Mouse (Mus musculus) layer of hippocampus, postnatal 14 days (tissue): ENCODE results near the gene Fam89b. TPM values are rescaled to one million over a fixed set of nuclear protein-coding genes. Genes with fewer than 3 reads are reported as not detected.
A peak's percentile ranks its signal among the peaks of the same experiment; 100 is the strongest.

ENCODE experiments used
- DNase-seq, 2 experiments: peaks; one replicate each; pipeline ENCODE4 v3.0.0; 2021 to 2022; ENCODE audit warnings: low spot score in 2 of 2, mixed read lengths in 1 of 2
- long read RNA-seq, 2 experiments: library from polyadenylated mRNA; stranded (forward); transcript quantifications; one replicate each; pipeline ENCODE4 v2.0.0; 2021
- total RNA-seq, 2 experiments: library from RNA; stranded (reverse); gene quantifications; 2 replicates each; pipeline ENCODE4 v1.2.3; 2021

Fam89b gene
- 10 to 100 TPM; 32.1 to 41.1 TPM for total RNA-seq
- long read RNA-seq, experiment 1, transcript Fam89b-201 (2 exons, 1,197 nt): major isoform, 23 of 28 reads
- long read RNA-seq, experiment 1, partial matches to known transcripts: 0 of 28 reads
- long read RNA-seq, experiment 1, other reads (novel, unspliced or antisense): 0 of 28 reads
- long read RNA-seq, experiment 2, transcript Fam89b-203 (2 exons, 1,160 nt): minor isoform, 6 of 48 reads
- long read RNA-seq, experiment 2, transcript Fam89b-201 (2 exons, 1,197 nt): major isoform, 35 of 48 reads
- long read RNA-seq, experiment 2, transcript Fam89b-202 (2 exons, 1,189 nt): minor isoform, 6 of 48 reads
- long read RNA-seq, experiment 2, partial matches to known transcripts: 0 of 48 reads
- long read RNA-seq, experiment 2, other reads (novel, unspliced or antisense): 1 of 48 reads

GRCm38 (mm10) chr19:5729444-5729815 is at the start of gene Fam89b:
TSS of gene Fam89b (minus strand) at chr19:5729653.
- DNase-seq: peak; percentile 79 to 89

- DNase-seq: no peak
These were observed 48.9 kb upstream of the Fam89b start for GRCm38 (mm10) chr19:5778312-5778711.

GRCm38 (mm10) chr19:5777387-5778032 is 48.1 kb upstream of the Fam89b start:
- no peak for DNase-seq

DNA sequence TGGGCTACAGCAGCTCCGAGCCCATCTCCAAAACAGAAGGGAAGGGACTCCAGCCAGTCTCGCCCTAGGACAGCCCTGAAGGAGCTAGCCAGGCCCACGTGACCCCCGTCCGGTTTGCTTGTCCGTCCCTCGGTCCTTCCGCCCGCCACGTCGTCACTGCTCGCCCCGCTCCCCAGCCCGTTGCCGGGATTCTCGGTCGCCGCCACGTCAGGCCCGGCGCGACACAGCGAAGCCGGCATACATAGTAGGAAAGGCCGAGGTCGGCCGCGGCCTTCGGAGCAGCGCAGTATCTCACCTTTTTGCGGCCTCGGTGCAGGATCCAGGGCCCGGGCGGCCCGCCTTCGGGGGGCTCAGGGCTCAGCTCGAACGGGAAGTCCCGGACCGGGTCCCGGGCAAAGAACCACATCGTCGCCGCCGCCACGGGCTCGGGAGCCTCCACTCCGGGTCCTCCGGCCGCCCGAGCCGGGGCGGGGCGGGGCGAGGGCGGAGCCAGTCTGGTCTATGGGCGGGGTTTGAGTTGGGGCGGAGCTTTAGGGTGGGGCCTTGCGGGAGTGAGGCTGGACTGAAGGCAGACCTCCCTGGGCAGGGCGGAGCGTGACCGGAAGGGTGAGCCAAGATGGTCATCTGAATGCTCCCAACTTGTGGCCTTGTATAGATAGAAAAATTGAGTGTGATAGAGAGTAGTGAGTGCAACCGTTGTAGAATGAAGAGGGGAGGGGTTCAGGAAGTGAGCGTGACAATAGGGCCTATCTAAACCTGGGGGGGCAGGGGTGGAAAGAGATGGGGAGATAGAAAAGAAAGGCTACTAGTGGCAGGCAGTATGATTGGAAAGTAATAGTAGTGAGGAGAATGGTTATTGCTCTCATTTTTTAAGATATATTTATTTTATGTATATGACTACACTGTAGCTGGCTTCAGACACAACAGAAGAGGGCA is 41.7 kb upstream of the Fam89b start, which contains the start of gene Scyl1:
TSS of gene Scyl1 (minus strand) at position 495 of the 936 bp plus-strand sequence.
- DNase-seq: peak; percentile 92 to 93

GRCm38 (mm10) chr19:5770311-5770710 is 40.9 kb upstream of the Fam89b start:
- DNase-seq: no peak

DNA sequence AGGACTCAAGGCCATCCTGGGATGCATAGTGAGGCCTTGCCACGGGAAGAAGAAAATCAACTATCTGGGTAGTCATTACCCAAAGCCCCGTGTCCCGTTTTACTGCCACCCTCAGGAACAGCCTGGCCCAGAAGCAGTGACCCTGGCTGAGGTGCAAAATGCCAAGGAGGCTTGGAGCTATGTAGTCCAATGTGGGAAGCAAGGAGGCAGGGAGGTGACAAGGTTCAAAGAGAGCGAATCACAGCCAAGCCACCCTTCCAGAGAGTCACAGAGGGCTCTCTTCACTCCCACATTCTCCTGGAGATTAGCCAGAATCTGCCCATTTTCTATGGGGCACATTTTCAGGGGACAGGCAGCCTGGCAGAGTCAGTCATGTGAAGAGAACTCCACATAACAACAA is 37.8 kb upstream of the Fam89b start:
- no peak for DNase-seq

DNA sequence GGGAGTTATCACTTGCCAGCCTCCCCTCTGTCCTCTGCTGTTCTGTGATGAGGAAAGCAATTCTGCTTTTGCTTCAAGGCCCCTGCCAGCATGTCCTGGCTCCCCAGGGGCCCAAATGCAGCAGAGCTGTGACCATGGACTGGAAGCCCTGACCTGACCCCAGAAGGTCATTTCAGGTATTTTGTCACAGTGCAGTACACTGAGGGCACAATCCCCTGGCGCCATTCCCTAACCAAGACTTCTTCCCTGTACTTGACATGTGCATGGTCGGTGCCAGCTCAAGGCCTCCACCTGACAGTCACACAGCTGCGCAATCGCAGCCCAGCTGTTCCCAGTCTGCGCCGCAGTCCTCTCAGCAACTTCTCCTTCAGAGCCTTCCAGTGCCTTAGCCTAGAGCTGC is 33.7 kb upstream of the Fam89b start:
- DNase-seq: no peak

- no peak for DNase-seq
These were observed 29.5 kb upstream of the Fam89b start for GRCm38 (mm10) chr19:5758878-5759403.

GRCm38 (mm10) chr19:5756991-5757636 is 27.7 kb upstream of the Fam89b start:
- no peak for DNase-seq

DNA sequence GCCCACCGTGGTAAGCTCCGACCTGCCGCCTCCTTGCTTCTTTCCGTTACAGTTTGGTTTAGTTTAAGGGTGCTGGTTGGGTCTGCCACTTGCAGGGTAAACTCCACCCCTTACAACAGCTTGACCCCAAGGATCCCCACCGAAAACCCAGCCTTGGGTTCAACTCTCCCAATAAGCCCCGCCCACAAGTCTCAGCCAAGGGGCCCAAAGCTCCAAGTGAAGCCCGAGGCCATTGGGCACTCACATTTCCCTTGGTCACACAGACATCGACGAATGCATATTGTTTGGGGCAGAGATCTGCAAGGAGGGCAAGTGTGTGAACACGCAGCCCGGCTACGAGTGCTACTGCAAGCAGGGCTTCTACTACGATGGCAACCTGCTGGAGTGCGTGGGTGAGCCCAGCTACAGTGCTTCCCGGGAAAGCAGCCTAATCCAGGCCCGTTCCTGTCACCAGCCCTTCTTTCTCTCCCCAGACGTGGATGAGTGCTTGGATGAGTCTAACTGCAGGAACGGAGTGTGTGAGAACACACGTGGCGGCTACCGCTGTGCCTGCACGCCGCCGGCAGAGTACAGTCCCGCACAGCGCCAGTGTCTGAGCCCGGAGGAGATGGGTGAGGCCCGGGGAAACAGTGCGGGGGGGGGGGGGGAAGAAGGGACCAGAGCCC is 27.0 kb upstream of the Fam89b start:
- DNase-seq: peak; percentile 62 to 82

- DNase-seq: no peak
These were observed 22.3 kb upstream of the Fam89b start for GRCm38 (mm10) chr19:5751742-5752141.

GRCm38 (mm10) chr19:5750951-5751350 is 21.5 kb upstream of the Fam89b start:
- DNase-seq: no peak

- DNase-seq: no peak
These were observed 20.0 kb upstream of the Fam89b start for GRCm38 (mm10) chr19:5749476-5749875.

DNA sequence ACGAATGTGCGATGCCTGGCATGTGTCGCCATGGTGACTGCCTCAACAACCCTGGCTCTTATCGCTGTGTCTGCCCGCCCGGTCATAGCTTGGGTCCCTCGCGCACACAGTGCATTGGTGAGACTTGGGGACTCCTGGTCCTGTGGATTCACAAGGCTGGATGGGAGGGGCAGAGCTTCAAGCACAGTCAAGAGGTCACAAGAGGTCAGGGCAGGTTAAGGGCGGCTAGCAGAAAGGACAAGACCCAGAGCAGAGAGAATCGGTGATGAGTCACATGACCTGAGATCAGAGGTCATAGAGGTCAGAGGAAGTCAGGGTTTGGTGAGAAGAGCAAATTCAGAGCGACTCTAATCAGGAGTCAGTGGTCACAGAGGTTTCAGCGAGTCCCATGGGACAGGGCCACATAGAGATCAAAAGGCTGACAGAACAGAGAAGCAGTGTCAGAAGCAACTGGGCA is 17.5 kb upstream of the Fam89b start:
- no peak for DNase-seq

DNA sequence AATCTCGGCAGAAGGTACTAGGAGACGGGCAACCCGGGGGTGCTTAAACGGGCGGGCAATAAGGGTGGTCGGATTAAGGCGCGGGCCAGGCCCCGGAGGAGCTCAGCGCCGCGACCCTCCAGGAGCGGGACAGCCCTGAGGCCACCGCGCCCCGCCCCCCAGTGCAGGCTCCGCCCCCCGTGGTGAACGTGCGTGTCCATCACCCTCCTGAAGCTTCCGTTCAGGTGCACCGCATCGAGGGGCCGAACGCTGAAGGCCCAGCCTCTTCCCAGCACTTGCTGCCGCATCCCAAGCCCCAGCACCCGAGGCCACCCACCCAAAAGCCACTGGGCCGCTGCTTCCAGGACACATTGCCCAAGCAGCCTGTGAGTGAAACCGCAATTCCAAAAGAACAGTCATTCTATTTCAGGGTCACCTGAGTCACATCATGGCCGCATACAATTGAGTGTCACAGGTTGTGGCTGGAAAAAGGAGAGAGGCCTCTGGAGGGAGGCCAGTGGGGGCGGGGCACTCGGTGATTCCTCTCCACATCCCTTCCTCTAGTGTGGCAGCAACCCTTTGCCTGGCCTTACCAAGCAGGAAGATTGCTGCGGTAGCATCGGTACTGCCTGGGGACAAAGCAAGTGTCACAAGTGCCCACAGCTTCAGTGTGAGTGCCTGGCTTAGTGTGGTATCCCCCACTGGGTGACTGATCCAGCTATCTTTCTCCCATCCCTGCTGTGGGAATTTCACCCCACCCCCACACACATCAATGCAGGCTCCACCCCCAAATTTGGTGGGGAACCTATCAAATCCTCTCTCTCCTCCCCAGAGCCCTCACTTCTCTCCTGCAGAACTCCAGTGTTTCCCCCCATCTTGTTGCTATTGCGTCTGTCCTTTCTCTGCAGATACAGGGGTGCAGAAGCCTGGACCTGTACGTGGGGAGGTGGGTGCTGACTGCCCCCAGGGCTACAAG is 16.6 kb upstream of the Fam89b start:
- DNase-seq: no peak

DNA sequence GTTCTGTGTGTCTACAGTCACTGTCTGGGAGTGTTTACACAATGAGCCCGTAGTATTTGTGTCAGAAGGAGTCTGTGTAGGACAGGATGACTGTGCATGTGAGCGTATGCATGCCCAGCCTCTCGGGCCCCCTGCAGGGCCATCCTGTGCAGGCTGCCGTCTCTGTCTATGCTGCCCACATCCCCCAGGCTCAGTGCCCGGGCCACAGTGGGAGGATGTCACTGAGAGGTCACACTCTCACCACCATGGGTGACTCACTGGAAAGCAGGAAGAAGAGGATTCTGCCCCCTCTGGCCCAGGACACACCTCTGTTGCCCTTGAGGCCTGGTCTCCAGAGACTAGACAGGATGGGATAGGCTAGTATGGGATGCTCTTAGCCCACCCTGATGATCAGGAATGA is 14.1 kb upstream of the Fam89b start:
- no peak for DNase-seq

DNA sequence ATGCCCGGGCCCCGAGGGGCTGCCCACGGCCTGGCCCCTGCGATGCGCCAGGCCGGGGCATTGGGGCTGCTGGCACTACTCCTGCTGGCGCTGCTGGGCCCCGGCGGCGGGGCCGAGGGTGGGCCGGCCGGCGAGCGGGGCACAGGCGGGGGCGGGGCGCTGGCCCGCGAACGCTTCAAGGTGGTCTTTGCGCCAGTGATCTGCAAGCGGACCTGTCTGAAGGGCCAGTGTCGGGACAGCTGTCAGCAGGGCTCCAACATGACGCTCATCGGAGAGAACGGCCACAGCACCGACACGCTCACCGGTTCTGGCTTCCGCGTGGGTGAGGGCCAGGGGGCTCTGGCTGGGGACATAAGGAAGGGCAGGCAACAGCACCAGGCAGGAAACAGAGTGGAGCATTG is 12.8 kb upstream of the Fam89b start:
- DNase-seq: no peak

DNA sequence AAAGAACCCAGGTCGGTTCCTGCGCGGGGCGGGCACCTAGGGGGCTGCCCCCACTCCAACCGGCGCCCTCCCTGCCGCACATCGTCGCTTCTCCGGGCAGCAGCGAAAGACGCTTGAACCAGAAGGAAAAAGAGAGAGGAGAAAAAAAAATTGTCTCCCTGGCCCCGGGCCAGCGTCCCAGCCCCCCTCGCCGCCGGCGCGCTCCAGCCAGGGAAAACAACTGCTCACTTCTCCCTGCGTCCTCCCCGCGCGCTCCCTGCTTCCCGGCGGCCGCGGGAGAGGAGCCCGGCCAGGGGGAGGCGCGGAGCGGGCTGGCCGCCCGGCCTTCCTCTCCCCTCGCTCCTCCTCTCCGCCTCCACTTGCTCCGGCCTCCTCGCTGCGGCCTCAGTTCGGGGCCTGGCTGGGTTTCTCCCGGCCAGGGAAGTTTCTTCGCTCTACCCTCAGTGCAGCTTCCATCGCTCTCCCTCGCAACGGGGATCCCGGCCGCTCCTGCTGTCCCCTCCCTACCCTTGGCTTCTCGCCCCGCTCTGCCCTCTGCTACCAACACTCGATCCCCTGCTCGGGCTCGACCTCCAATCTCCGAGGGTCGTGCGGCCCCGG is 12.3 kb upstream of the Fam89b start:
- peak; percentile 71 to 81 for DNase-seq
